Mouse (Mus musculus): ENCODE results near the gene Rasl11a. TPM values are rescaled to one million over a fixed set of nuclear protein-coding genes. Genes with fewer than 3 reads are reported as not detected.
"Not testable (repeated sequence)": the region's sequence is repeated elsewhere in the genome, so short reads cannot be mapped to it uniquely, and the experiment has no call there.

Gene Rasl11a
- total RNA-seq, 2 experiments from 2014 or later, result not detected

DNA sequence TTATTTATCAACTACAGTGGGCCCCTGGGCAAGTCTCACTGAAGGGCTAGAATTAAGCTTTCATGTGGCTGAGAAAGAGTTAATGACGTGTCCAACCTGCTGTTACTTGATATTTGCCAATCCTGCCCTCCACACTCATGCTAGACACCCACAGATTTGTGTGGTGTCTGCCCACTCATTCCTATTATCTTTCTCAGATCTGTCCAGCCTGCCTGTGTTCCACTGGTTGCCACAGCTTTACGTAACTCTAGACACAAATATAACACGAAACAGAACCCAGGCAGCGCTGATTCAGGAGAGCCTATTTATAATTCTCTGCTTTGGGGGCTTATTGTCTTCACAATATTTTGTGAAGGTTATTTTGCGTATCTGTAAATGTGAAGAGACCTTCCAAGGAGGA is 3.6 kb upstream of the Rasl11a start:
- ATAC-seq (replicated peaks; ENCODE audit: low FRiP score, poor library complexity, severe bottlenecking), result no peak

DNA sequence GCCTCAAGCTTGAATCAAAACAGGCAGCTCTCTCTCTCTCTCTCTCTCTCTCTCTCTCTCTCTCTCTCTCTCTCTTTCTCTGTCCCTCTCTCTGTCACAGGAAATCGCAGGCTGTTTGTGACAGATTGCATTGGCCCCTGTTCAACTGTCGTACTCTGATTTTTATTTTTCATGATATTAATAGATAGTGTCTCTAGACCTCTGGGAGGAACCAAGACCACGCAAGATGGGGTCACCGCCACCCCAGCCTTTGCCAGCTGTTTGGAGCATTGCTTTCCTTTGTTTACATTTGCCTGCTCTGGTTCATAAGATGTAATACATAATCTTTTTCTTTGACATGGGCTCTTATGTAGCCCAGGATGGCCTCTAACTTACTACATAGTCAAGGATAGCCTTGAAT is 2.9 kb upstream of the Rasl11a start:
- no peak for ATAC-seq (replicated peaks; ENCODE audit: low FRiP score, poor library complexity, severe bottlenecking)

DNA sequence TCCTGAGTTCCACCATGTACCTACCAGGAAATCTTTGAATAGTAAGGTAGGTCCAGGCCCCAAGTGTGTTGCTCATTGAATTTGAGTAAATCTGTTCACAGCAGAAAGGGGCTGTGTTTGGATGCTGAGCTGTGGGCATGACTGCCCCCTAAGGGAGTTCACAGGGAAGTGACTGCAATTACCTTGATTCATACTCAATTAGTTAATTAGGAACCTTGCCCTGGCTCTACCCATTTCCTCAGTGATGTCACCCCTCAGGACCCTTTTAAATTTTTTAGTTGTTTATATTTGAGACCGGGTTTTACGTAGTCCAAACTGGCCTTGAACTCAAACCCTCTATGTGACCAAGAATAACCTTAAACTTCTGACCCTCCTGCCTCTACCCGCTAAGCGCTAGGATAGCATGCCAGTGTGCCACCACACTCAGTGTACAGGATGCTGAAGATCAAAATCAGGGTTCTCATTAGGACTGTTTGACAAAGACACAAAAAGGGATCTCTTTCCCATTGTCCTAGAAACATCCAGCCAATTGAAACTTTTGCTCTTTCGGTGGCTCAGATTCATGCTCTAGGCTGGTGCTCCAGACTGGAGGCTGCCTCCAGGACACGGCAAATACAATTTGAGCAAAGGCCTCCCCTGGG is 450 bp upstream of the Rasl11a start:
- no peak for ATAC-seq (replicated peaks; ENCODE audit: low FRiP score, poor library complexity, severe bottlenecking)

DNA sequence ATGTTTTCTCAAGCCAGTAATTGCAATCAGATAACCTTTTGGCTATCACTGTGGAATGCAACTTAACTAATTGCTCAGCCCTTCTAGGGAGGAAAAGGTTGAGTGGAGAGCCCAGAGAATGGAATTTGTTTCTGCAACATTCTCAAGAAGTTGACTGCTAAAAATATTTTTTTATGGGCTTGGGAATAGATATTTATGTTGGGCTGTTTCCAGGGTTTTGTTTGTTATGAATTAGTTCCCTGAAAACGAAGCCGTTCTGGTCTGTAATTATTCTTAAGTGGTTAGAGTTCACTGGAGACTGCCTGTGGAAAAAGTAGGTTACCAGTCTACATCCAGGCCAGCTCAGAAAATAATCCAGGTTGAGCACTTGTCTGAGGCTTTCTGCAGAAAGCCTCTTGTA is 1.6 kb downstream of the Rasl11a start:
- no peak for ATAC-seq (replicated peaks; ENCODE audit: low FRiP score, poor library complexity, severe bottlenecking)

DNA sequence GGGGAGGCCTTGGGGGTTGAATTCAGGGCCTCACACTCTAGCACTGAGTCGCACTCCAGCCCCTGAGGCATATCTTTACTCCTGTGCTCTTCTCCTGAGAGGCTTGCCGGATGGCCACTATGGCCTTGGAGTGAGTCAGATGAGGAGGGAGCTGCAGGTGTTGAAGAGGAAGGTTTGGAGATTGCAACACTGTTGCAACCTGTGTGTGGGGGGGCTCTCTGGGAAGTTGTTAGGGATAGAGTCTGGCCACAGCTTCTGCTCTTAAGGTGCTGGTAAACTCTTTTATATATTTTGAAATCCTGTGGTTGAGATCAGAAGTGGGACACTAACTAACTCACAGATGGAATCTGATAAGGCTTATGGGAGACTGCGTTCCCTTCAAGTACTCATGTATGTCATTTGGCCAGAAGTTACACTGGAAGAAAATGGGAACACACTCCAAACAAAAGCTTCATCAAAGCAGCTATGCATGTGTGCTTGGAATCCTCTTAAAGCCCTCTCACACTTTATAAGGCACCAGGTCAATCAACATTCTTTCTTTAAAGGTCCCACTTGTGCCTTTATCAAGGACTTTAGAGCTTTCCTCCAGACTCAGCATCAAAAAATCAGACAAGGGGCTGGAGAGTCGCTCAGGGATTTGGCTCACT is 4.2 kb downstream of the Rasl11a start:
- ATAC-seq (replicated peaks; ENCODE audit: low FRiP score, poor library complexity, severe bottlenecking), result no peak

DNA sequence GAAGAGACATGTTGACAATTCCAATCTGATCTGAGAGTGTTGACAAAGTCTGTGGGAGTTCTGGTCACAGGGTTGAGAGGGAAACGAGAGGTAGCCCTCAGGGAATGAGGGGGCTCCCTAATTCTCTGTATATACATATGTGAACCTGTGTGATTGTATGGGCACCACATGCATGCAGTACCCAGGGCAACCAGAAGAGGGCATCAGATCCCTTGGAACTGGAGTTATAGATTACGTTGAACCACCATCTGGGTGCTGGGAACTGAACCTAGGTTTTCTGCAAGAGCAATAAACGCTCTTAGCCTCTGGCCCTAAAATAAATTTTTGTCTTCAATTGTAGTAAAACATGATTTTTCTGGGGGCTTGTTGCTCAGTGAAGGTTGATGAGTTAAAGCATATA is 11.2 kb downstream of the Rasl11a start:
- no peak for ATAC-seq (replicated peaks; ENCODE audit: low FRiP score, poor library complexity, severe bottlenecking)

DNA sequence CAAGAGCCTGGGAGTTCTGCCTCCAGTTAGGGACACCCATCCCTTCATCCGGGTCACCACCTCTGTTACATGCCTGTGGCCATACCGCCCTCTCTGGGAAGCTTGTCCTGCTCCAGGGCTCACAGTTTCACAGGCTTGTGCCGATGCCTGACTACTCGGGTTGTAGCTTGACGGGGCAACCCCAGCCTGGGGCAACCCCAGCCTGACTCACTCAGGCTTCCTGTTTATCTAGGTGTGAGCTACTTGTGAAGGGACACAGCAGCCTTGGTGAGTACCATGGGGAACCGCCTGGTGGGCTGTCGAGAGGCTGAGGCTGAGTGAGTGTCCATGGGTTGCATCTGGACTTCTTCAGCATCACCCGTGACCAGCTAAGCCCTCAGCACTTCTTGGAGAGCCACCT is 12.7 kb downstream of the Rasl11a start:
- ATAC-seq (replicated peaks; ENCODE audit: low FRiP score, poor library complexity, severe bottlenecking), result no peak

DNA sequence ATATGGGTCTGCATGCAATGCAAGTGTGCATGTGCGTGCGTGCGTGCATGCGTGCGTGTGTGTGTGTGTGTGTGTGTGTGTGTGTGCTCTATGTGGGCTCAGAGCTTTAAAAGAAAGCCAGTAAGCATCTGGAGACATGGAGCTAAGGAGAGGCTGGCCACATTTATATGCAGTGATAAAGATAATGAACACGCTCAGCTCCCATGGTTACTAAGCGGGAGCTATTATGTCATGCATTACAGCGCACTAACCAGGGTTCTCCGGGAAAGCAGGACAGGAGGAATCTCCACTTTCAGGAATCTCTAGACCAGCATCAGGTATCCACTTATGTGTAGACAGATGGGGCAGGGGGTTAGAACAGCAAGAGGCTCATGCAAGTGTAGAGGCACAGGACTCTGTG is 13.9 kb downstream of the Rasl11a start:
- ATAC-seq (replicated peaks; ENCODE audit: low FRiP score, poor library complexity, severe bottlenecking), result no peak

DNA sequence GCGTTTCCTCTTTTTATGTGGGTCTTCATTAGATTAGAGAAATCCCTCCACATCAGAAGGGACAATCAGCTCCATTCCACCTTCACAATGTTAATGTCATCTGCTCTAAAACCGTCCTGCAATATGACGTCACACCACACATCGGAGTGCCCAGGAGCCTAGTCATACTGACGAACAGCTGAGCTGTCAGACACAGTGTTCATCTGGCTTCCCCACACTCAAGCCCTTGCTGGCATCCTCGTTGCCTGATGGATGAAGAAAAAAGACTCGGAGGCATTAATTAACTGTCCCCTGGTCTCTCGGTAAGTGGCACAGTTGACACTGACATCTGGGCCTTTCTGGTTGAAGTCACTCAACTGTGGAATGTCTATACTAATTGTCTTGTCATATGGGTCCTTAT is 14.4 kb downstream of the Rasl11a start:
- no peak for ATAC-seq (replicated peaks; ENCODE audit: low FRiP score, poor library complexity, severe bottlenecking)

DNA sequence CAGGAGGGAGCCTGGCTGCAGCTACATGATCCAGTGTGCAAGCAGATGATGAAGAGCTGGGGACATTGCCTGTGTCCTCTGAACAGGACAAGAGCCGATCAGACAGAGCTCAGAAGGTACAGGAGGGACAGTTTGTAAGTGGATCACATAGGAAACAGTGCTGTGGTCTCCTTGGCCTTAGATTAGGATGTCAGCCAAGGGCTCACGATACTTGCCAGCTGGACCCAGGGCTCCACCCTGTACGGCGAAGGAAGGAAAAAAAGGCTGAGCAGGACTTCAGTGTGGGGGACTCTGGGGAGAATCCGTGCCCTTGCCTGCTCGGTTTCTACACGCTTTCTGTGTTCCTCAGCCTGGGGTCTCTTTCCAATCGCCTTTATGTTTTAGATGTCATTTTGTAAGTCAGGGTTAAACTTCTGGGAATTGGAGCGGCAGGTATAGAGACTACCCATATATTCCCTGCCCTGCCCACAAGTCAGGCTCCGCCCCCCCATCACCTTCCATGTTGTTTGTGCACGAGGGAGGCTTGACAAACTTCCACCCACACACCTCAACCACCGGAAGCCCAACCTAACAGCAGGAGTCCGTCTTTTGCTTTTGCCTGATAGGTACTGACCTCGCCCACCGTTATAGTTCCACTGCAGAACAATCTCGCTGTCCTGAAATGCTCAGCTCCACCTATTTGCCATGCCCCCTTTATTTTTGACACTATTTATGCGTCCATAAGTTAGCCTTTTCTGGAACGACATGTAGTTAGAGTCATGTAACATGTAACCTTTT is 15.5 kb downstream of the Rasl11a start:
- no peak for ATAC-seq (replicated peaks; ENCODE audit: low FRiP score, poor library complexity, severe bottlenecking)

DNA sequence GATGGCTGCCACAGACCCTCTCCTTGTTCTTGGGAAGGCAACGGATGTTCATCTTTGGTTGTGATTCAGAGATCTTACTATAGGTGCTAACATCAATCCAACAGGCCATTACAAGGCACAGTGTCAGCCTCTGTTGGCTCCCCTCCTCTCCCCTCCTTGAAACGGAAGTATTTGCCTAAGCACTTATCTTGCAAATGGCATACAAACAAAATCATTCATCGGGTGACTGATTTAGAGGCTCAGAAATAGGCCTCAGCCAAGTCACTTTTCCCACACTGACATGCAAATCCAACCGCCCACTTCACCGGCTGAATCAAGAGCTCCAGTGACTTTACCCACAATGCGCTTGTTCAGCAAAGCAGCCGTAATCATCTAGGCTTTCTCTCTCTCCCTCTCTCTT is 16.7 kb downstream of the Rasl11a start:
- ATAC-seq (replicated peaks; ENCODE audit: low FRiP score, poor library complexity, severe bottlenecking), result no peak

DNA sequence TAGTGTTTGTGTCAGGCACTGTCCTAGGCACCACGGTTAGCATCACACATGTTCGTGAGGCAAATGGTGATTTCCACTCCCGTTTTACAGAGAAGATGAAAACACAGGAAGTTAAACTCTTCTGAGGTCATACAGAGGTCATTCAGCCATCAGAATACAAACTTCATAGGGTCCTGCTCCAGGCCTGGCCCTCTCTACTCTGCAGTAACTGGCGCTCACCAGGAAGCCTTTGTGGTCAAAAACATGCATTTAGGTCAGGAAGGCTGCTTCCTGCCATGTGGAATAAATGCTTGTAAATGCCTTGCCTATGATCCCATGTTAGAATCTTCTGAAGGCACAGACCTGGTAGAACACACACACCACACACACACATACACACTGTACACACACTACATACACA is 20.6 kb downstream of the Rasl11a start:
- ATAC-seq (replicated peaks; ENCODE audit: low FRiP score, poor library complexity, severe bottlenecking), result no peak

DNA sequence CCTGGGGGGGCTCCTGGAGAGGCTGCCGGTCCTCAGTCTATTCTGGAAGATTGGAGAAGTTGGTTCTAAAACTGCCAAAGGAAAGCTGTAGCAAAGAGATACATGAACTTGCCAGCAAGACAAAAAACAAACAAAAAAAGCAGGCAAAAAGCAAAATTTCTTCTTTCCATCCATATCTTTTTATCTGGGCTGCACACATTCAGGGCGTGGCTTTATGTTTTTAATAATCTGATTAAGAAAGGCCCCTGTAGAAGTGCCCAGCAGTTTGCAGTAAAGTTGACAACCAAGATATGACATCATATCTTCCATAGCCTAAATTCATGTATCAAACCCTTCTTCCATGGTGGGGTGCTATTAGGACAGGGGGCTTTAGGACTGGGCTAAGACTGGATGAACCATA is 21.4 kb downstream of the Rasl11a start:
- peak; percentile 57; the same call in 1 of the 2 replicates for ATAC-seq (replicated peaks; ENCODE audit: low FRiP score, poor library complexity, severe bottlenecking)

DNA sequence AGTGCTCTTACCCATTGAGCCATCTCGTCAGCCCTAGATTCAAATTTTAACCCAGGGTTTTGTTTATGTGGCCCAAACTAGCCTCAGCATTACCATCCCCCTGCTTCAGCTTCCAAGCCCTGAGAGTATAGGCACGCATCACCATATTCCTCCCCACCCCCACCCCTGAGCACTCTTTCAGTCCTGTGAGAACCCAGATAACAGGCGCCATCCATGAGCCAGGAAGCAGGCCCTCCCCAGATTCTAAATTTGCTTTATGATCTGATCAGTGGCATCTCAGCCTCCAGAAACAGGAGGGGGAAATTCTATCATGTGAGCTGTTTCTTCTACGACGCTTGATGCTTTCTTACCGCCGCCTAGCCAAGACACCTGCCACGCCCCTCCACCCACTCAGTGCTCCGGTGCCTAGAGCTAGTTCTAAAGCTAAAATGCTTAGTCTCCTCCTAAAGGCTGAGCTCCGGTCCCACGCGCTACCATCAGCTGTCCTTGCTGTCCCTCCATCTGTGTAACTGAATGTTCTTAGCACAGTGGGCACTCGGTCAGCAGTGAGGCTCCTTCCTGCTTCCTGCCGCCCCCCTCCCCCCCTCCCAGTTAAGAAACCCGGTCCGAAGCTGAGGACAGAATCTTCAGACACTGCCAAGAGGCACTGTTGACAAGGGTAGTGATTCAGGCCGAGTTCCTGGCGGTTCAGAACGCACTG is 22.5 kb downstream of the Rasl11a start:
- ATAC-seq (replicated peaks; ENCODE audit: low FRiP score, poor library complexity, severe bottlenecking), result peak; percentile 49; the same call in 1 of the 2 replicates

DNA sequence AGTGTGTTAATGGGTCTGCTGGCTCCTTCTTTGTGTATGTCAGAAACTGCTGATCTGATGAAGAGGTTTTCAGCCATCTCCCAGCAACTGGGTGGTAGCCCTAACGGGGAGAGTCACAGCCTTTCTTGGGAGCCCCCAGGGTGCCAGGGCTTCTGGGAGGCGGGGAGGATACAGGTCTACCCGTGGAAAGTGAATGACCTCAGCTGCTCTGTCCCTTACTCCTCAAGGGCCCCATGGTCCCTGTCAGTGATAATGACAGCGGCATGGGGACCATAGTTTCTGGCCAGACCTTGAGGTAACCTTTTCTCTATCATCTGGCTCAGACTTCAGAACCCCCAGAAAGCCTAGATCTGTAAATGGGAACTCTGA is 23.1 kb downstream of the Rasl11a start:
- no peak for ATAC-seq (replicated peaks; ENCODE audit: low FRiP score, poor library complexity, severe bottlenecking)

DNA sequence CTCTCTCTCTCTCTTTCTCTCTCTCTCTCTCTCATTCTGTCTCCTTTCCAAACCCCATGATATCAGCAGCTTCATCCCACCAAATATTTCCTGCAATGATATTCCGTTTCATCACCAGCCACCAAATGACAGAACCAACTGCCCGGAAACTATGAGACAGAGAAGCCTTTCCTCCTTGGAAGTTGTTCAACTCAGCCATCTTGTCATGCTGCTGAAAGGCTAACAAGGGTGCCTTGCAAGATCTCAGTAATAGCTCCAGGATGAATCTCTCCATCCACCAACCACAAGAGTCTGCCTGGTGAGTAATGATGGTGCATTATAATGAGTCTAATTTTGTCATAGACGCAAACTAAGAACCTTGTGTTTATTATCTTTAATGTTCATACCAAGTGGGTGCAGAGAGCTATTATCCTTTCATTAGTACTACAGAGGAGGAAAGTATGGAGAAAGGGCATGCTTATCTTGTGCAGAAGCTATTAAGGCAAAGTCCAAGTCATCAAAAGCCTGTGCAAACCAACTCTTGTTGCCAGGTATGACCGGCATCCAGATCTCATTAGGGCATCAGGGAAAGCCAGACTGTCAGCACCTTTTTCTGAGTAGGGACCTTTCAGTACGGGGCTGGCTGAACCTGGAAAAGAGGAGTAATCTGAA is 28.2 kb downstream of the Rasl11a start:
- ATAC-seq (replicated peaks; ENCODE audit: low FRiP score, poor library complexity, severe bottlenecking), result no peak

DNA sequence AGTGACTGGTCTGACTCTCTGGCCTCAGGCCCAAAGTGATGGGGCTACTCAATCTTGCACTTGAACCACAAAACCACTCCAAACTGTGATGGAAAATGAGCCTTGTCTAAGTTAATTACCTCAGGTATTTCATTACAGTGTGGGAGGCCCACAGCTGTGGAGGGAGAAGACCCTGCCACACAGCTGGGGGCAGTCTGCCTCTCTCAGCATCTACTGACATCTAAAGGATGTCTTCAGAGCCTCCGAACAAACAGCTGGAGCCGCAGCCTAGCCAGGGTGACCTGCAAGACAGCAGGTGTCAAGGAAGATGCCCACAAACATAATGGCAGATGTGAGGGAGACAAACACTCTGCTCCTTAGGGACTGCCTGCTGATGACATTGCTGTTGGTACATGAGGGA is 31.2 kb downstream of the Rasl11a start:
- no peak for ATAC-seq (replicated peaks; ENCODE audit: low FRiP score, poor library complexity, severe bottlenecking)

DNA sequence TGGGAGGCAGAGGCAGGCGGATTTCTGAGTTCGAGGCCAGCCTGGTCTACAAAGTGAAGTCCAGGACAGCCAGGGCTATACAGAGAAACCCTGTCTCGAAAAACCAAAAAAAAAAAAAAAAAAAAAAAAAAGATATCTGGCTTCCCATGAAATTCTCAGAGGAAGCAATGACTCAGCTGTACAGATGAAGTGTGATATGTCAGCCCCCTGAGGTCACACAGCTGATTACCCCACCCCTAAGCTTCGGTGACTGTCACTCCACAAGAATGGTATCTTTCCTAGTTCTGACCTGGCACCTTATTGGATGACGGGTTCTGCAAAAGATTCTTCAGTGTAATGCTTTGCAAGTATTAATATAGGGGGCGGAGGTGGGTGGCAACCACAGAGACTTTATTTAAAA is 33.0 kb downstream of the Rasl11a start:
- not testable (repeated sequence) for ATAC-seq (replicated peaks; ENCODE audit: low FRiP score, poor library complexity, severe bottlenecking)

DNA sequence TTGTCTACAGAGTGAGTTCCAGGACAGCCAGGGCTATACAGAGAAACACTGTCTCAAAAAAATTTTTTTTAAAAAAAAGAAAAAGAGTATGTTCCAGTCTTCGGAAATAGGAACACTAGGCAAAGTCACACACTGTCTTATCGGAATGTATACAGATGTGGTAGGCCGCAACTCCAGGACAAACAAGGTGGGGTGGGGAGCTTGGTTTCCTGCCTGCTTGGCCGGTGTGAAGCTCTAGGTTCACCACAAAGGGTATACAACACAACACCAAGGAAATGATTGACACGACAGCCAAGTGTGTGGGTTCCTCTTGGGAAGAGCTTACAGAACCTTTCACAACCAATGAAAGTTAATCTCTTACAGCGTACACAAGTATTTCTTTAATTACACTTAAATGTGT is 37.4 kb downstream of the Rasl11a start:
- ATAC-seq (replicated peaks; ENCODE audit: low FRiP score, poor library complexity, severe bottlenecking), result no peak

DNA sequence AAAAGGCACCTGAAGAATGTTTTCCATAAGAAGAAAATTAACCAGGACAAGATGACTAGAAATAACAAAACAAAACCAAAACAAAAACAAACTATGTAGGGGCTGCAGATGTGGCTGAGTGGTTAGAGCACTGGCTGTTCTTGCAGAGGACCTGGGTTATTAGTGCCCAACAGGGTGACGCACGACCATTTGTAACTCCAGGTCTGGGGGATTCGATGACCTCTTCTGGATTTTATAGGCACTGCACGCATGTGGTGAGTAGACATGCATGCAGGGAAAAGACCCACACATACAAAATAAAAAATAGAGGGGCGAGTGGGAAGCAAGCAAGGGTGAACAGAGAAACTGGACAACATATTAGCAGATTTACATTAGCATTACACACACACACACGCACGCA is 38.2 kb downstream of the Rasl11a start:
- no peak for ATAC-seq (replicated peaks; ENCODE audit: low FRiP score, poor library complexity, severe bottlenecking)

Measured in erythroid progenitor cell, adult 5-6 weeks (primary cell).